Mouse (Mus musculus): ENCODE data around the gene Angptl2. TPM values are rescaled to one million over a fixed set of nuclear protein-coding genes. Genes with fewer than 3 reads are reported as not detected.

Angptl2 gene
- total RNA-seq, 2 experiments from 2014 or later = 108 to 126 TPM

DNA sequence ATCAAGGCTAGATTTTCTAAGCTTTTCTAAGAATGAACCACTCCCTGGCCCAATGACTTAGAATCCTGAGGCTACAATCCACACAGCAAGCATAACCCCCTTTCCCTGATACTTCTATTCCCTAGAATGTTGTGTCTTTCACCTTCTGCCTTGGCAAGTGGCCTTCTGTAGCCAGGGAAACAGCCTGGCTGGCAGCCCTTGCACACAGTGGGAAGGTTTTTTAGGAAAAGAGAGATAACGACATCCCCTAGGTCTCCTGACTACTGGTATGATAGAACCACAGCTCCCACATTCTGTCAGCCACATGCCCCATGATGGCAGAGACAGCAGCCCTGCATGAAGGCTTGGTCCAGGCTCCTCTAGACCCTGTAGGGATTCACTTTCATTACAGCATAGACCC, 55.6 kb downstream of the Angptl2 start:
- no peak for DNase-seq

DNA sequence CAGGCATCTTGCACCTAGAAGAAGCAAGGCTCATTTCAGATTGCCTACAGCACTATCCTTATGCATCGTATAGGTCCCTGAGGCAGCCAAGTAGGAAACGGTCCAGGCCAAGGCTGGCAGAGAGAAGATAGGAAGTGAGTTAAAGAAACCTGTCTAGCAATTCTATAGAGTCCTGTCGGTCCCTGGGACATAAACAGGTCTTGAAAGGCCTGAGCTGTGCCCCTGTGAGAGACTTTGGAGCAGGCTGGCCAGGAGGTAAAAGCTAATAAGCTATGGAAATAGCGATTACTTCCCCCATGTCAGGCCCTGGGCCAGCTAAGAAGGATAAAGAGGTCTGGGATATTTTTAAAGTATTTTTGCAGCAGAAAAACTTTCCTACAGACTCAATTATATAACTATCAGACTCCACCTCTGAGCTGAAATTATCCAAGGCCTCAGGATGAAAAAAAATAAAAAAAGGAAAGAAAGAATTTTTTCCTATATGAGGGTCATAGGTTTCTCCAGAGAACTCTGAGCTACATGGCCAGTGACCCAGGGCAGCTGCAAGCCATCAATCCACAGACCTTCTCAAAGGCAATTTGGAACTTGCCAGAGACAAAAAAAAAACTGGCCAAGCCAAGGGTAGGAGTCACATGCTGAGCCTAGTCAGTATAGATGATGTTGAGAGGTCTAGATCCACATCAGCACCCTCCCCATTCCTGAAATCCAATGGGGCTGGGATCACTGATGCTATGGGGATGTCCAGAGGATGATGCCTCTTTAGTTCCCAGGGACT, 57.0 kb downstream of the Angptl2 start:
- DNase-seq = peak; percentile 52

DNA sequence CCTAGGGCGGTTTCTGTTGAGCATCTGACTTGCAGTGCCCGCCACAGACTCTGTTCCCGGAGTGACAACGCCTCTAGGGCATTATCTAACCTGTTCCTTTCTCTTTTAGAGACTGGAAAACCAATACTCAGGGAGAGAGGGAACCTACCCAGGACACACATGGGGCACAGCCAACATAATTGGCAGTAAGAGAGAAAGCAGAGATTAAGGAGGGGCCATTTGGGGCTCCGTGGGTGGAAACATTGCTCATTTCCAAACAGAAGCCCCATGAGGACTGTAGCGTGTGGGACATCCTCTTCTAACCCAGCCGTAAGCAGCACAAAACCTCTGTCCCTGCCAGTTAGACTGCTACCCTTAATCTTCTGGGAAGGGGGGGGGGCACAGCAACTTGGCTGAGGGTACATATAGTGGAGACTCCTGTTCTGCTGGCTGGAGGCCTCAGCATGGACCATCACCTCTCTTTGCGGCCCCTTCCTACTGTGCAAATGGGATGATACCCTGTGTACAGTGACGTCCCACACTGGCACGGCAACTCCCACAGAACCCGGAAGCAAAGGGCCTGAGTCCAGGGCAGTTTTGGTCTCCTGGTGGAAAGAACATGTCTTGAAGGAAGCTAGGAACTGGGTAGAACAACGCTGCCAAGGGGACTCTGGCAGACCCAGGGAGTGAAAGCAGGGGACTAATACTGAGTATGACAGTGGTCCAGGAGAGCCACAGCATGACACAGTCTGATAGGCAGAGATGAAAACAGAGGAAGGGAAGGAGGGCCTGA, 59.0 kb downstream of the Angptl2 start:
- DNase-seq = no peak

DNA sequence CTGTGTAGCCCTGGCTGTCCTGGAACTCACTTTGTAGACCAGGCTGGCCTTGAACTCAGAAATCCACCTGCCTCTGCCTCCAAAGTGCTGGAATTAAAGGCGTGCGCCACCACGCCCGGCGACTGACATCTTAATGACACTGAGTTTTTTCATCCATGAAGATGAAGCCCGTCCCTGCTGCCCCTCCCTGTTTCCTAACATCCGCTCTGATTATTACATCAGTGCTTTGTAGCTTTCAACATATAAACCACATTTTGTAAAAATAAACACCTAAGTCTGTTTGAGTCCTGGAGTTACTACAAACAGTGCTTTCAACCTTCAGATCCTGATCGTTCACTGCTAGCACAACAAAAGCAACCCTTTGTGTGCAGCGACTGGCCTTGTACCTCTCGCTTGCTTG, 63.9 kb downstream of the Angptl2 start:
- DNase-seq = no peak

DNA sequence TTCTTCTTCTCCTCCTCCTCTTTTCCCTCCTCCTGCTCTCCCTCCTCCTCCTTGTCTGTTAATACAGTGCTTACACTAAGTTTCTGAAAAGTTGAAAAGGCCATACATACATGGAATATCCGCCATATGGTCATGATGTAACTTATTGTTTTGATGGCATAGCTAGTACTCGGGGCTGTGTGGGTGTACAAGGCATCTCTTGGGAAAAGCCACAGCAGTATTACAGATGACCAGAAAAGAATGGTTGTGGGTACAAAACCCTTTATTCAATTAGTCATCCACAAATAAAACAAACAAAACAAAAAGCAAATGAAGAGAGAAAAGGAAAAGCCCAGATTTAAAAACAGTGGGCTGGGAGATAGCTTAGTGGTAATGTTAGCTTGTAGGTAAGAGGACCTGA, 64.7 kb downstream of the Angptl2 start:
- DNase-seq = no peak

DNA sequence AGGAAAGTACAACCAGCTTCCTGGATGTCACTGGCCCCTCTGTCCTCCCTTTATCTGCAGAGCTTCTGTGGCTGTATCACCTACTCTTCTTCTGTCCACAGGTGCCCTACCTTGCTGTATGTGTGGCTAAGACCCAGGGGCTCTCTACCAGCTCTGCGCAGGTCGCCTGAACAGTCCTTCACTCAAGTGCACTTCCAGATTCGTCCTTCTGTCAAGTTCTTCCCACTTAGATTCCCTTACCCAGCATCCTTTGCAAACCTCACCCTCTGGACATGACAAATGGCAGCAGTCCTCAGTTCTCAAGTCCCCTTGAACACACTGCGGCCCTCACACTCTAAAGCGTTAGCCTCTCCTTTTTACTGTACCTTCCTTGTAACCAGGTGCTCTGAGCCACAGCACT, 65.9 kb downstream of the Angptl2 start:
- DNase-seq = no peak

DNA sequence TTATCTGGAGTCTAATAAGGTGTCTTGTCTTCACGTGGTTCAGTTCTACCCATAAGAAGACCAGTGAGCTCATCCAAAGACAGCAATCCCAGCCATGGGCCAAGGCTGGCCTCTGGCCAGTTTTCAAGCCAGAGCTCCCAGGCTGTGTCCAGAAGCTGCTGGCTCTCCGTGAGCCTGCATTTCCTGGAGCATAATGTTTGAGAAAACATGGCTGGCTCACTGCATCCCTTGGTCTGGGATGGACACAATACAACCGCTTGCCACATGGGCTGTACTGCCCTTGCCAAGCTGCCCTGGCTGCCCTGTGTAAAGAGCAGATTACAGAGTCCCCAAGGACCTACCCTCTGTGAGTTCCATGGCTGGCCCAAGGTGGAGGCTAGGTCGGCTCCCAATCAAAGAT, 67.0 kb downstream of the Angptl2 start:
- DNase-seq = peak; percentile 80

DNA sequence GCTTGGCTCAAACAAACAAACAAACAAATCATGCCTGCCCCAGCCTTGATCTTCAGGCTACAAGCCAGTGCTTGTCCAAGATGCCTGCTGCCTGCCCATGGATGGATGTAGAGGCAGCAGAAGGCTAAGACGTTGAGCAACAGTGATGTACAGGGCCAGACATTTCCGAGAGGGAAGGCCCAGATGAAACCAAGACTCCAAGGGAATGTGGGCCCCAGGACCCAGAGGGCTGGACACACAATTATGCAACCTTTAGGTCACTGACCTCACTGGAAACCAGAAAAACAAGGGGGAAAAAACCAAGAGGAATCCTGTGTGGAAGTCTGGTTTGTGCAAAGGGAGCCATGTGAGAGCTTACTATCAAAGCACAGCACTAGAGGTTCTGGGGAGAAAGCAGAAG, 67.8 kb downstream of the Angptl2 start:
- no peak for DNase-seq

DNA sequence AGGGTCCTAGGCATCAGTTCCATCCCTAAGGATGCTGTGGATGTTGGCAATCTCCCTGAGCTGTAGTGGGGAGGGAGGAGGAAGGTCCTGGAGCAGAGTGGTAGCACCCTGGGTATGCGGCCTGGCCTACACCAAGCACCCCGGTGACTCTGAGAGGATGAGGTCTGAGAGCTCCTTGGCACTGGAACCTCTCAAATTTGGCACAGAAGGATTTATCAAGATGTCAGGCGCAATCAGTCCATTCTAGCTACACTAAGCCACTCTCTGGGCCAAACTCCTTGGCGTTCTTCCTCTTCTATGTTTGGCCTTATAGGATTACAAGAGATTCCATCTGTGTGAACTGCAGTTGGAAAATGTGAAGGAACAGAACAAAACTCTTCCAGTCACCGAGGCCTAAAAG, 73.0 kb downstream of the Angptl2 start:
- no peak for DNase-seq

DNA sequence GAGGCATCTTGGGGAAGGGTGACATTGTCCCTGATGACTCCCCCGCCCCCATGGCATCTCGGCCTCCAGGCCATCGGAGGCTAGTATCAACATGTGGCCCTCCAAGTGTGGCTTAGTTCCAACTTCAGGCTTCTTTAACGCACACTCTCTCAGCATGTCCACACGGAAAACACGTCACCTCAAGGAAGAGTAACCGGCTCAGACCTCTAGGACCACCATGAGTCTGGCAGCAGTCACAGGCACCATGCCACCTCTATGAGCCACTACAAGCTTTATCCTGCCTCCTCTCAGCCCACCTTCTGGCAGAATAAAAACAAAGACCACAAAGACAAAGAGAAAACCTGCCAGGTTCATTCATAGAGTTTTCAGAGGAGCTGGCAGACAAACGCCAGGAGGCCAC, 74.6 kb downstream of the Angptl2 start:
- DNase-seq = no peak

DNA sequence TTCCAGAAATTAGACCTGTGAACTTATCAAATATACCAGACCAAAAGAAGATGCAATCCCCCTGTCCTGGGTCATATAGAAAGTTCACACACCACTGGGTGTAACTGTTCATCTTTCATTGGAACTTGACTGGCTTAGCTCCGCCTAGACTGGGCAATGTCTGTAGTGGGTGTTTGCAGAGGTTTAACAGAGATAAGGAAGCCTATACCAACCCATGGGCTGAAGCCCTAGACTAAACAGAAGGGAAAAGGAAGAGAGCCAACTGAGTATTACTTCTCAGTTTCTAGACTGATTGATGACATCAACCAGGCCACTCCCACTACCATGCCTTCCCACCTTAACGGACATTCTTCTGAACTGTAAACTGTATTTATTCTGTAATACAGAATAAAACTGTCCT, 76.2 kb downstream of the Angptl2 start:
- no peak for DNase-seq

DNA sequence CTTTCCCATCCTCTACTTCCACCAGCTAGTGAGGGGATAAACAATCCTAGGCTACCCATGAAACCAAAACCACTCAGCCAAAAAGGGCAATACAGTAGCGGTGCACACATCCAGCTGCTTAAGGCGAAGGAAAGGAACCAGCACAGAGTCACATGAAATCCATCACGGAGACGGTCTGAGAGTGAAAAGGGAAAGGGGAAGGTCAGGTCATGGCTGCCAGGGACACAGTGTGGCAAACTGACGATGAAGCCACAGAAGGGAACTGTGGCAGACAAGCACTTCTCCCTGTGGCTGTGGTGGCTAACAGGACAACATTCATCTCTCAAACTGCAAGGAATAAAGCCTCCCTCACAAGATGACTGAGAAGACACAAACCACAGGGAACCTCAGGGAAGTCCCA, 79.2 kb downstream of the Angptl2 start:
- DNase-seq = no peak

Other genes with a start within 250 kb of the Angptl2 start
- gene Slc2a8, start 234.0 kb upstream of the Angptl2 start, total RNA-seq (2021) = 10 to 100 TPM; 12.4 to 13.5 TPM
- gene Garnl3, start 84.4 kb upstream of the Angptl2 start, total RNA-seq (2021) = 10 to 100 TPM in 1 of 2 experiments, 1 to 10 TPM in 1; 9.7 to 11.6 TPM
- gene Ralgps1, start 155.4 kb downstream of the Angptl2 start, total RNA-seq (2021) = 1 to 10 TPM; 8.7 to 8.8 TPM
- 10 to 100 TPM; 22.1 to 27.5 TPM for gene Zbtb34, start 215.3 kb downstream of the Angptl2 start, total RNA-seq (2021)